Mouse (Mus musculus): ENCODE data around the gene Gucd1. TPM values are rescaled to one million over a fixed set of nuclear protein-coding genes. Genes with fewer than 3 reads are reported as not detected.
"Not testable (repeated sequence)": the region's sequence is repeated elsewhere in the genome, so short reads cannot be mapped to it uniquely, and the experiment has no call there.

Gene Gucd1
- polyA plus RNA-seq, 1 experiment from 2014 or later, result 21.1 TPM

GRCm38 (mm10) chr10:75513306-75514067 is 4.3 kb downstream of the Gucd1 start:
- ATAC-seq, result no peak
- WGBS, result 95% methylated on average over 8 of the region's 8 CpGs

GRCm38 (mm10) chr10:75512796-75513195 is 5.0 kb downstream of the Gucd1 start:
- Histone ChIP-seq H3K27ac (no peak overlapping the region), H3K4me3 (no peak overlapping the region), H3K4me1 (peaks cover 18% of the 10 kb centered on the region), H3K4me2 (no peak overlapping the region), H3K9me3 (replicated peaks) (no peaks in the 10 kb centered on the region), H3K9ac (no peak overlapping the region), H3K36me3 (ENCODE audit: poor library complexity, severe bottlenecking) (peaks cover 42% of the 10 kb centered on the region), H3K27me3 (no peaks in the 10 kb centered on the region)
- 88% methylated on average over 7 of the region's 7 CpGs for WGBS
- no peak for ATAC-seq

More at GRCm38 (mm10) chr10:75513306-75514067, 4.3 kb downstream of the Gucd1 start:
- Histone ChIP-seq H3K4me1 (peaks cover 21% of the 10 kb centered on the region), H3K9me3 (replicated peaks) (no peaks in the 10 kb centered on the region), H3K27me3 (no peaks in the 10 kb centered on the region), H3K27ac (no peak overlapping the region), H3K9ac (no peak overlapping the region), H3K4me3 (no peak overlapping the region), H3K4me2 (no peak overlapping the region), H3K36me3 (ENCODE audit: poor library complexity, severe bottlenecking) (peaks cover 35% of the 10 kb centered on the region)

DNA sequence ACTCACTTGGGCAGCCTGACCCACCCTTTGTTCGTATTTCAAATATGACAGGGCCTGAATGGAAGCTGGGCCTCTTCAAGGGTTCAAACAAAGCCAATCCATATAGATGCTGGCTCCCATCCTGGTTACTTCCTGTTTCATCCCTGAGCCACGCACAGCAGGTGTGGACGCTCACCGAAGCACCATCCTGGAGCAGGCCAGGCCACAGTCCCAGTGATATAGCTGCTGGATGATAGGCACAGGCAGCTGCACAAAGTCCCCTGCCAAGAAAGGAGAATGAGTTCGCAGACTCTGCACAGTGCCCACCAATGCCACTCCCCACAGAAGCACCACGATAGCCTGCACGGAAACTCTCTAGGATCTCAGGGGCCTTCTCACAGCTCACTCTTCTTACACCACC is 5.9 kb downstream of the Gucd1 start:
- WGBS, result 95% methylated on average over 7 of the region's 7 CpGs
- no peak for ATAC-seq
- no peak overlapping the region for H3K9ac ChIP-seq
- H3K27me3 ChIP-seq, result no peaks in the 10 kb centered on the region
- peaks cover 51% of the 10 kb centered on the region for H3K36me3 ChIP-seq (ENCODE audit: poor library complexity, severe bottlenecking)
- H3K4me3 ChIP-seq, result no peak overlapping the region
- H3K27ac ChIP-seq, result no peak overlapping the region
- no peak overlapping the region for H3K4me2 ChIP-seq
- peaks cover 18% of the 10 kb centered on the region for H3K4me1 ChIP-seq
- H3K9me3 ChIP-seq (replicated peaks), result no peaks in the 10 kb centered on the region

GRCm38 (mm10) chr10:75511060-75511459 is 6.7 kb downstream of the Gucd1 start:
- Histone ChIP-seq H3K9me3 (replicated peaks) (no peaks in the 10 kb centered on the region), H3K36me3 (ENCODE audit: poor library complexity, severe bottlenecking) (peaks cover 58% of the 10 kb centered on the region), H3K27me3 (no peaks in the 10 kb centered on the region), H3K4me3 (no peak overlapping the region), H3K9ac (no peak overlapping the region), H3K4me1 (peaks cover 11% of the 10 kb centered on the region), H3K4me2 (no peak overlapping the region), H3K27ac (no peak overlapping the region)
- ATAC-seq, result no peak
- WGBS, result 84% methylated on average over 9 of the region's 9 CpGs

- Histone ChIP-seq H3K9me3 (replicated peaks) (no peaks in the 10 kb centered on the region), H3K9ac (no peak overlapping the region), H3K4me3 (no peak overlapping the region), H3K4me1 (0 out of 2 replicates have a peak, but pooled peaks cover 6% of the 10 kb centered on the region), H3K27me3 (no peaks in the 10 kb centered on the region), H3K36me3 (ENCODE audit: poor library complexity, severe bottlenecking) (peaks cover 58% of the 10 kb centered on the region), H3K27ac (no peak overlapping the region), H3K4me2 (no peak overlapping the region)
- WGBS, result 89% methylated on average over 7 of the region's 7 CpGs
- ATAC-seq, result no peak
Observed at GRCm38 (mm10) chr10:75510446-75510845, 7.3 kb downstream of the Gucd1 start.

GRCm38 (mm10) chr10:75505928-75506327 is 11.8 kb downstream of the Gucd1 start:
- H3K4me2 ChIP-seq; H3K27me3 ChIP-seq; H3K9me3 ChIP-seq (replicated peaks); H3K27ac ChIP-seq; ATAC-seq; H3K4me1 ChIP-seq; H3K9ac ChIP-seq; H3K4me3 ChIP-seq: not testable (repeated sequence)
- 96% methylated on average over 3 of the region's 3 CpGs for WGBS
- peaks cover 47% of the 10 kb centered on the region for H3K36me3 ChIP-seq (ENCODE audit: poor library complexity, severe bottlenecking)

DNA sequence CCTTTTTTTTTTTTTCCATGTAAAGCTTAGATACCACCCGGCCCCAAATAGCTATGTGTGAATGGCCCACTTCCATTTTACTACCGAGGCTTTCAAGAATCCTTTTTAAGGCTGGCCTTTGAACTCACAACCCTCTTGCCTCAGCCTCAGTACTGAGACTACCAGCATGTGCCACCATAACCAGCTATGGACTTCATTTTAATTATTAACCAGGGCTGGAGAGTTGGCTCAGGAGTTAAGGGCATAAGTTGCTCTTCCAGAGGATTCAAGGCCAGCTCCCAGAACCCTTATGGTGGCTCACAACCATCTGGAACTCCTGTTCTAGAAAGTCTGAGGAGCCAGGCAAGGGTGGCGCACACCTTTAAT is 12.7 kb downstream of the Gucd1 start:
- Histone ChIP-seq H3K9me3 (replicated peaks) (0 out of 2 replicates have a peak, but pooled peaks cover 2% of the 10 kb centered on the region), H3K36me3 (ENCODE audit: poor library complexity, severe bottlenecking) (peaks cover 39% of the 10 kb centered on the region), H3K9ac (no peak overlapping the region), H3K27me3 (no peaks in the 10 kb centered on the region), H3K4me3 (no peak overlapping the region), H3K4me2 (no peak overlapping the region), H3K27ac (no peak overlapping the region), H3K4me1 (no peaks in the 10 kb centered on the region)
- whole genome bisulfite sequencing, result 85% methylated on average over 3 of the region's 3 CpGs
- no peak for ATAC-seq

- Histone ChIP-seq H3K4me1 (no peaks in the 10 kb centered on the region), H3K4me2 (no peak overlapping the region), H3K4me3 (no peak overlapping the region), H3K36me3 (ENCODE audit: poor library complexity, severe bottlenecking) (peaks cover 32% of the 10 kb centered on the region), H3K27me3 (no peaks in the 10 kb centered on the region), H3K9ac (no peak overlapping the region), H3K9me3 (replicated peaks) (0 out of 2 replicates have a peak, but pooled peaks cover 2% of the 10 kb centered on the region), H3K27ac (no peak overlapping the region)
- 89% methylated on average over 8 of the region's 8 CpGs for WGBS
- ATAC-seq, result no peak
Observed at GRCm38 (mm10) chr10:75504234-75505129, 13.3 kb downstream of the Gucd1 start.

DNA sequence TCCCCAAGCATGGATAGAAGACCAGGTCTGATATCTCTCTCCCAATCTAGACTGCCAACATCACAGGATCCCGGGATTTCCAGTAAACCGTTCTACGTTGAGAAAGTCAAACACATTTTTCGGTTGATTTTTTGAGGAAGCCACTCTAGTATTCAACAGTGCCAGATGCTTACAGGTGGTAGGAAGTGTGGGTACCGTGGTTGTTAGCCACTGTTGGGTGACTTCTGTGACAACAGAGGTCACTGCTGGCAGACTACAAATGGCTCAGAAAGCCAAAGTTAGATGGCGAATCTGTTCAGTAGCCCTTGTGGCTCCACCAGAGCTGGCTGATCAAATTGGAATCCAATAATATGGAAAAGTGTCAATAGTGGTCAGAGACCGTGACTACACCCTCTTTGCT is 14.1 kb downstream of the Gucd1 start:
- H3K36me3 ChIP-seq (ENCODE audit: poor library complexity, severe bottlenecking), result peaks cover 25% of the 10 kb centered on the region
- ATAC-seq, result no peak
- H3K9me3 ChIP-seq (replicated peaks), result 0 out of 2 replicates have a peak, but pooled peaks cover 2% of the 10 kb centered on the region
- no peaks in the 10 kb centered on the region for H3K27me3 ChIP-seq
- H3K4me2 ChIP-seq, result no peak overlapping the region
- no peak overlapping the region for H3K9ac ChIP-seq
- no peak overlapping the region for H3K27ac ChIP-seq
- H3K4me3 ChIP-seq, result no peak overlapping the region
- 93% methylated on average over 7 of the region's 7 CpGs for WGBS
- H3K4me1 ChIP-seq, result no peaks in the 10 kb centered on the region

GRCm38 (mm10) chr10:75501641-75502040 is 16.1 kb downstream of the Gucd1 start:
- no peak overlapping the region for H3K27ac ChIP-seq
- H3K36me3 ChIP-seq (ENCODE audit: poor library complexity, severe bottlenecking), result peaks cover 4% of the 10 kb centered on the region
- H3K4me3 ChIP-seq, result no peak overlapping the region
- 0 out of 2 replicates have a peak, but pooled peaks cover 2% of the 10 kb centered on the region for H3K9me3 ChIP-seq (replicated peaks)
- ATAC-seq, result no peak
- no peak overlapping the region for H3K4me2 ChIP-seq
- no peaks in the 10 kb centered on the region for H3K27me3 ChIP-seq
- WGBS, result 93% methylated on average over 1 of the region's 1 CpGs
- no peaks in the 10 kb centered on the region for H3K4me1 ChIP-seq
- H3K9ac ChIP-seq, result no peak overlapping the region

DNA sequence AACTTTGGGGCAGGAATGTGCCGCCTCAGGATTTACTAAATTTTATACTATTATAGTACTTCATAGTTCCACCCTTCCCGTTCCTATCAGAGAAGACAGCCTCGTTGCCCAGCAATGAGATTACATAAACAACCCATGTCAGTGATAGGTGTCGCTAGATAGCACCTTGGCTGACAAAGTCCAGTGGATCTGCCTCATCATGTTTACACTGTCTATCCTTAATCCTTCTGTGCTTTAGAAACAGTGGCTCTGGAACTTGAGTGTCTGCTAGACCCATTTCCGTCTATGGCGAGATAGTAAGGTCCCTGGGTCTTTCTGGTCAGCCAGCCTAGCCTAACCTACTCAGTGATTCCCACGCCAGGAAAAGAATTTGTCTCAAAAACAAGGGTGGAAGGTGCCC is 17.4 kb downstream of the Gucd1 start:
- Histone ChIP-seq H3K4me1 (no peaks in the 10 kb centered on the region), H3K4me2 (no peak overlapping the region), H3K36me3 (ENCODE audit: poor library complexity, severe bottlenecking) (no peaks in the 10 kb centered on the region), H3K9me3 (replicated peaks) (0 out of 2 replicates have a peak, but pooled peaks cover 2% of the 10 kb centered on the region), H3K9ac (no peak overlapping the region), H3K4me3 (no peak overlapping the region), H3K27me3 (no peaks in the 10 kb centered on the region), H3K27ac (no peak overlapping the region)
- 84% methylated on average over 7 of the region's 7 CpGs for WGBS
- ATAC-seq, result no peak

DNA sequence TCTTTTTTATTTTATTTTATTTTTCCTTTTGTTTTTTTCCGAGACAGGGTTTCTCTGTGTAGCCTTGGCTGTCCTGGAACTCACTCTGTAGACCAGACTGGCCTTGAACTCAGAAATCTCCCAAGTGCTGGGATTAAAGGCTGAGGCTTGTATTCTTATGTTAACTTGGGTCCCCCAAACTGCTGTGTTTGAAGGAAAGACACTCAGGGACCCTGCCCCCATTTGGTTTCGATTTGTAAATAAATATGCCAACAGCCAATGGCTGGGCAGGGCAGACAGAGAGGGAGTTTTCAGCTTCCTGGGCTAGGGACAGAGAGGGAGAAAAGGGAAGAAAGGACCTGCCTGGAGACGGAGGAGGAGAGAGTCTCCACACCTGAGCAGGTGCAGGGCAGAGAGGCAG is 18.0 kb downstream of the Gucd1 start:
- H3K4me2 ChIP-seq, result no peak overlapping the region
- H3K9ac ChIP-seq, result no peak overlapping the region
- H3K9me3 ChIP-seq (replicated peaks), result 0 out of 2 replicates have a peak, but pooled peaks cover 2% of the 10 kb centered on the region
- WGBS, result 50% methylated on average over 3 of the region's 3 CpGs
- no peaks in the 10 kb centered on the region for H3K36me3 ChIP-seq (ENCODE audit: poor library complexity, severe bottlenecking)
- no peaks in the 10 kb centered on the region for H3K4me1 ChIP-seq
- no peak overlapping the region for H3K4me3 ChIP-seq
- no peak overlapping the region for H3K27ac ChIP-seq
- no peaks in the 10 kb centered on the region for H3K27me3 ChIP-seq
- ATAC-seq, result no peak

Measured in forebrain, embryonic 13.5 days (tissue).